Mouse (Mus musculus): ENCODE measurements around the gene Manbal.
A peak's percentile ranks its signal among the peaks of the same experiment; 100 is the strongest.

Manbal gene

GRCm38 (mm10) chr2:157367184-157367893 is at the start of gene Manbal:
Gene Manbal (plus strand): TSS chr2:157367594.
- peak; percentile 95 for DNase-seq (ENCODE audit: low read depth)

- no peak for DNase-seq (ENCODE audit: low read depth)
These were observed 47.3 kb upstream of the Manbal start for GRCm38 (mm10) chr2:157320135-157320534.

- no peak for DNase-seq (ENCODE audit: low read depth)
These were observed 46.5 kb upstream of the Manbal start for GRCm38 (mm10) chr2:157320886-157321285.

- DNase-seq (ENCODE audit: low read depth) = no peak
These were observed 45.2 kb upstream of the Manbal start for GRCm38 (mm10) chr2:157322029-157322766.

DNA sequence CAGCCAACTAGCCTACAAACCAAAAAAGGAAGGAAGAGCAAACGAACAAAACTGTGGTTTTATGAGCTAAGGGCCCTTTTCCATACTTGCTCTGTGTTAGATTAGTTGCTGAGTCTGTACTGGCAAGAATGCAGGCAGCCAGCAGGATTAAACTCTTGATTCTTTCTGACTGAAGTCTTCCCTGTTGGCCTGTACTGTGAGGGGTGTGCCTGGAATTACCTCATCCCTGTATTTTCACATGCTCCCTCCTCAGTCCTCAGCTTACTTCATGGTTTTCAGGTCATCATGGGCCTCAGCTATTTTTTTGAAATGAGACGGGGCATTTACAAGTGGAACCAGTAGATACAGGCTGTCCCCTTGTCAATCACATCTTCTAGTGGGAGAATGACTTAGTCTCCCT is 42.2 kb upstream of the Manbal start:
- DNase-seq (ENCODE audit: low read depth) = no peak

GRCm38 (mm10) chr2:157328106-157328505 is 39.3 kb upstream of the Manbal start:
- DNase-seq (ENCODE audit: low read depth) = no peak

- no peak for DNase-seq (ENCODE audit: low read depth)
These were observed 38.8 kb upstream of the Manbal start for GRCm38 (mm10) chr2:157328570-157328969.

GRCm38 (mm10) chr2:157332059-157332458 is 35.3 kb upstream of the Manbal start:
- DNase-seq (ENCODE audit: low read depth) = no peak

GRCm38 (mm10) chr2:157338663-157339062 is 28.7 kb upstream of the Manbal start:
- DNase-seq (ENCODE audit: low read depth) = peak; percentile 86

DNA sequence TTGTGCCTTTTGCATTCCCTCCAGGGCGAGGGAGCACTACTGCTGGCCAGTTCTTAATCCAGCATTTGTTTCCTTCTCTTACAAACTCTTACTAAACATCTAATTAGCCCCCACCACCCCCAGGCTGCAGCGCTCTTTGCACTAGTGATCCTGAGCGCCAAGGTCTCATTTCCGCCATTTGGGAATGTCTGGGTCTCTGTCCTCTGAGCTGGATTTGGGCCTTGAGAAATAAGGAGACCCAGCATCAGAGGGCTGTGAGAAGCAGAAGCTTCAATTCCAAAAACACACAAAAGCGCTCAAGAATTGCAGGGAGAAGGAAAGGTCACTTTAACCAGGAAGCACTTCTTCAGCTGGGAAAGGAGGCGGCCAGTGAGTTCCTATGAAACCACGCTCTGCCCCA is 27.9 kb upstream of the Manbal start:
- no peak for DNase-seq (ENCODE audit: low read depth)

DNA sequence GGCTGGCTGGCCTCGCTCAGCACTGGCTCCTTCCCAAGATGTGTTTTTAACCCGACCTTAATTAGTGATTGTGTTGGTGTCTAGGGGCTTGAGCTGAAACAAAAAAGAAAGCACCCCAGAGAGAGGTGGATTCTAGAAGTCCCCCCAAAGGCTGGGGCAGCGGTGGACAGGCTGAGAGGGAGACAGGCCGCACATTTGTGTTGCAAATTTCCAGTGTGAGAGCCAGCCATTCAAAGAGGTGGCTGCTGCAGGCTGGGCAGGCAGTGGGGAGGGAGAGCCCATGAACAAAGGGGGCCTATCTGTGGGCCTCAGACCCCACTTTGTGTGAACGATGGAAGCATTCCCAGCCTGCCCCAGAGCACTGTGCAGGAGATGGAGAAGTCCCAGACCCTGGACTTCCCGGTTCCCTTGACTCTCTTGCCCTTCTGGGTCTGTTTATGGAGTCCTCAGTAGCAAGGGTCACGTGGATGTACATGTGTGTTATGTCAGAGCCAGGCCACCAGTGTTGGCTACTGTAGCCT is 27.1 kb upstream of the Manbal start:
- DNase-seq (ENCODE audit: low read depth) = no peak

GRCm38 (mm10) chr2:157341554-157342270 is 25.7 kb upstream of the Manbal start:
- peak; percentile 82 for DNase-seq (ENCODE audit: low read depth)

- peak; percentile 2 for DNase-seq (ENCODE audit: low read depth)
These were observed 25.0 kb upstream of the Manbal start for GRCm38 (mm10) chr2:157342328-157342926.

DNA sequence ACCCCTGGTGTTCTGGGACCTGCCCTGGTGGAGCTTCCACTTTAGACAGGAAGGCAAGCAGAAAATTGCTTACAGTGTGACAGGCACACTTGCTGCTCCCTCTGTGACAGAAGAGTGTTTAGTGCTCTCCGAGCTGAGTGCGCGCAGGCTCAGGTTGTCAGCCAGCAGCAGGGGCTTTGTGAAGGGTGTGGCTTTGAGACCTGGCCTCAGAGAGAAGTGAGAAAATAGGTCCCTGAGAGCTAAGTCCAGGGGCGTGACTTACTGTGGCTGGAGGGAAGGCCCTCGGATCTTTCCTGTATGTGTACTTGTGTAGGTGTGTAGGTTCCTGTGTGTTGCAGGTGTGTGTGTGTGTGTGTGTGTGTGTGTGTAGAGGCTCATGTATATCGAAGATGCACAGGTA is 24.1 kb upstream of the Manbal start:
- DNase-seq (ENCODE audit: low read depth) = no peak

DNA sequence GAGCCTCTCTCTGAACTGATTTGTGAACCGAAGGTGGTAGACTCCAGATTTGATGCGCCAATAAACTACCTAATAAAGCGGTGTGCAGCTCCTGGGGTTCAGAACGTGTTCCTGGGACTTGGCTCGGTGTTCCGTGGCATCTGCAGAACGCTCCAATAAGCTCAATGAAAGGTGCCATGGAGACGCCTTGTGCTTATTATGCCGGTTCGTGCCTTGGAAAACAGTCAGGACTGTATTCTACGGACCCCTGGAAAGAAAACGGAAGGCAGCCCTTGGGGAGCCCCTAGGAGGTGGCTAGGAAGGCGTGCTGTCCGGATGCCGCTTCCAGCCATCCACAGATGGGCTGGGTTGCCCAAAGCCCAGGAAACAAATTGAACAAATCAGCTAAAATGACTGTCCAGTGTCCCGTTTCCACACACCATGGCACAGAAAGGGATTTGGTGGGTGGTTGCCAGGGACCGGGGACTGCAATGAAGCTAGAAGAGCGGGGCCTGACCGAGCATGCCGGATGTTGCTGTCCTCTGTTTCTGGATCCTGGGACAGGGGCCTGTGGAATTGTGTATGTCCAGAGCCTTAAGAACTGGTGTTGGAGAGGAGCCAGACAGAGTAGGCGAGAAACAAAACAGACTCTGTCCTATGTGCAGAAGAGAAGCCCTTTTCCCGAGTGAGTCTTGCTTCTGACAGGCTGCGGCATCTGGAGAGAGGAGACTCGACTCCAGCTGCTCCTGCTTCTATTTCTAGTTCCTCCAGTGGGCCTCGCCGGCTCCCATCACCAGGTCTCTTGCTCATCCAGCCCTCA is 19.8 kb upstream of the Manbal start, which contains the start of gene Ghrh:
Gene Ghrh, minus strand, starts transcription at position 146 of the 799 bp plus-strand sequence.
- peak; percentile 35 for DNase-seq (ENCODE audit: low read depth)

DNA sequence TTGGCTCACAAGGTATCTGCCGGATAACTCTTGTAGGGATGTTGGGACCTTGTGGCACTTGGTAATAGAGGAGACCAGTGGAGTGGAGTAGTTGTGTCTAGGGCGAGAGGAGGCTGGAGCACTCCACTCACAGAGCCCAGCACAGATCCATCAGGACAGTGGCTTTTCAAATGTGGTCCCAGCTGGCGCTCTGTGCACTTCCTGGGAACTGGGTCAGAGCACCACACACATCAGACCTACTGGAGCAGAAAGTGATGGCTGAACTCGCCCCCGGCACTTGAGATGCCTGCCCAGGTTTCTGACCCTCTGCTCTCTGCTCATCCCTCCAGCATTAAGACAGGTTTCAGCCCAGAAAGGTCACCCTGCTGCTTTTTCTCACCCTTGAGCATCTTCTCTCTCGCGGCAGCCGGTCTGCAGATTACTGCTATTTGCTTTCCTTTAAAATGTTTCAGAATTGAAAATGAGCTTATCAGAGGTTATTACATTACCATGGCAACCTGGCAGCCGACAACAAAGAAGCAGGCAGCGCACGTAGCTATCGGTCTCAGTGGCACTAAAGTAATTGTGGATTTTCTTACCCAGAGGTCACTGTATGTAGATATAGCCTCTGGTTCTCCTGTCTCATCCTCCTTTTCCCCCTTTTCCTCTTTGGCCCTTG is 18.1 kb upstream of the Manbal start:
- no peak for DNase-seq (ENCODE audit: low read depth)

DNA sequence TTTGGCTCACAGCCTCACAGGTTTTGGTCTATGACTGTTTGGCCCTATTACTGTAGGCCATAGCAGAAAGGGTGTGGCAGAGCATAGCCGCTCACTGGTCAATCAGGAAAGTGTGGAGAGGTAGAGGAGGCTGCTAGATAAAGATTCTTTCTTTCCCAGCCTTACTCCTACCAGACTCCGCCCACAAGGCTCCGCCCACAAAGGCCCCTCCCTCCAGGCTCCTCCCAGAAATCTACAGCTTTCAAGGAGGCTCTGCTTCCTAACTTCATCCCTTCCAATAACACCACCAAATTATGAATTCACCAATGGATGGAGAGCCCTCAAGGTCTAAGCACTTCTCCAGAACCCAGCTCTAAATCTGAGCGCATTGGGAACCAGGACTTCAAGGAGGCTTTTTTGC is 14.2 kb upstream of the Manbal start:
- no peak for DNase-seq (ENCODE audit: low read depth)

- no peak for DNase-seq (ENCODE audit: low read depth)
These were observed 13.3 kb upstream of the Manbal start for GRCm38 (mm10) chr2:157354106-157354505.

DNA sequence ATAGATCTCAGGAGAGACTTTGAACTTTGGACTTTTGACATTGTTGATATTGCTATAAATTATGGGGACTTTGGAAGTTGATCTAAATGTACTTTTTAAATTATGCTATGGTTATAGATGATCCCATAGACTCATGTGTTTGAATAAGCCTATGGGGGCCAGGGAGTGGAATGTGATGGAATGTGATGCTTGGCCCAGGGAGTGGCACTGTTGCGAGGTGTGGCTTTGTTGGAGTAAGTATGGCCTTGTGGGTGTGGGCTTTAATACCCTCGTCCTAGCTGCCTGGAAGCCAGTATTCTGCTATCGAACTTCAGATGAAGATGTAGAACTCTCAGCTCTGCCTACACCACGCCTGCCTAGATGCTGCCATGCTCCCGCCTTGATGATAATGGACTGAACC is 7.4 kb upstream of the Manbal start:
- no peak for DNase-seq (ENCODE audit: low read depth)

GRCm38 (mm10) chr2:157363031-157363430 is 4.4 kb upstream of the Manbal start:
- DNase-seq (ENCODE audit: low read depth) = no peak

DNA sequence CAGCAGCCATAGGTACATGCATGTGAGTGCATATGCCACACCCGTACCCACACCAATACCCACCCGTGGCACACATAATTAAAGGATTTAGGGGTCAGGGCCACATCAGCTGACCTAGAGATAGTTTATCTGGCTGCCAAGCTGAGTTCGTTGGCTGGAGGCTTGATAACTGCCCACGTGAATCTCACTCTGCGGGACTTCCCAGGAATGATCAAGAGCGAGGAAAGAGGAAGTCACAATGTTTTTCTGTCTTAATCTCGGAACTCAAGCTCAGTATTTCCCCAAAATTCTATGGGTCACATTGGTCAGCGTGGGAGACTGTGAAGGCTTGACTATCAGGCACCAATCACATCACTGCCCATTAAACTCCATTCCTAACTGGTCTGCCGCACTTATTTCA is 632 bp upstream of the Manbal start:
- DNase-seq (ENCODE audit: low read depth) = no peak
